Mouse (Mus musculus) limb, embryonic 14.5 days (tissue): ENCODE measurements at regions not wholly inside any gene's neighbourhood (a gene's known extent, or its start where the extent isn't known, plus 50 kb on each side); places are given as distances from the start of the nearest gene placed in this dataset.
A peak's percentile ranks its signal among the peaks of the same experiment; 100 is the strongest.

ENCODE experiments used
- ATAC-seq: fragments of 200-750 bp; cut with Nextera tagmentation; 2 replicates; pipeline ENCODE4 v1.8.0; 2017; ENCODE audit warnings: low read depth, moderate number of reproducible peaks, moderate TSS enrichment; ENCODE audit not compliant: low FRiP score
- DNase-seq: peaks from one replicate; pipeline ENCODE4 v3.0.0-alpha.2; 2015; ENCODE audit warnings: low spot score
- H3K27ac ChIP-seq: fragments of 300-500 bp; sonication (generic); replicated peaks from 2 replicates; pipeline ENCODE4 v1.5.1; 2014; ENCODE audit warnings: low read depth, mild to moderate bottlenecking, low read length, moderate library complexity, mixed read lengths
- H3K27me3 ChIP-seq: fragments of 300-500 bp; sonication (generic); 2 replicates; pipeline ENCODE4 v1.6.1; 2014; ENCODE audit warnings: low read length, mixed read lengths; ENCODE audit not compliant: control insufficient read depth, insufficient read depth
- H3K36me3 ChIP-seq: fragments of 300-500 bp; sonication (generic); 2 replicates; pipeline ENCODE4 v1.6.1; 2014; ENCODE audit warnings: mild to moderate bottlenecking, low read length, moderate library complexity, mixed read lengths; ENCODE audit not compliant: control insufficient read depth, insufficient read depth
- H3K4me1 ChIP-seq: fragments of 300-500 bp; sonication (generic); 2 replicates; pipeline ENCODE4 v1.6.1; 2014; ENCODE audit warnings: antibody characterized with exemption, low read length, mixed read lengths; ENCODE audit not compliant: control insufficient read depth, insufficient read depth
- H3K4me2 ChIP-seq: fragments of 300-500 bp; sonication (generic); replicated peaks from 2 replicates; pipeline ENCODE4 v1.6.1; 2014; ENCODE audit warnings: low read depth, mild to moderate bottlenecking, low read length, moderate library complexity; ENCODE audit not compliant: severe bottlenecking
- H3K4me3 ChIP-seq: fragments of 300-500 bp; sonication (generic); replicated peaks from 2 replicates; pipeline ENCODE4 v1.5.1; 2014; ENCODE audit warnings: low read length
- H3K9ac ChIP-seq: fragments of 300-500 bp; sonication (generic); 2 replicates; pipeline ENCODE4 v1.6.1; 2014; ENCODE audit warnings: mild to moderate bottlenecking, low read depth, low read length, moderate library complexity; ENCODE audit not compliant: severe bottlenecking
- H3K9me3 ChIP-seq: fragments of 300-500 bp; sonication (generic); 2 replicates; pipeline ENCODE4 v1.6.1; 2016; ENCODE audit warnings: low read length; ENCODE audit not compliant: control insufficient read depth
- POLR2A ChIP-seq: fragments of 200-500 bp; IDR thresholded peaks from 2 replicates; pipeline ENCODE4 v1.8.0; 2012; ENCODE audit warnings: inconsistent platforms, mild to moderate bottlenecking, moderate library complexity, borderline replicate concordance; ENCODE audit not compliant: insufficient read depth, insufficient read length; ENCODE audit errors: extremely low read depth
- WGBS: fragments of 180-500 bp; shearing (Covaris S2); extraction: QIAGEN DNeasy Blood & Tissue Kit; methylation state at CpG from one replicate; pipeline ENCODE4 v1.1.7; 2014; 5-methylcytosine and 5-hydroxymethylcytosine counted together

DNA sequence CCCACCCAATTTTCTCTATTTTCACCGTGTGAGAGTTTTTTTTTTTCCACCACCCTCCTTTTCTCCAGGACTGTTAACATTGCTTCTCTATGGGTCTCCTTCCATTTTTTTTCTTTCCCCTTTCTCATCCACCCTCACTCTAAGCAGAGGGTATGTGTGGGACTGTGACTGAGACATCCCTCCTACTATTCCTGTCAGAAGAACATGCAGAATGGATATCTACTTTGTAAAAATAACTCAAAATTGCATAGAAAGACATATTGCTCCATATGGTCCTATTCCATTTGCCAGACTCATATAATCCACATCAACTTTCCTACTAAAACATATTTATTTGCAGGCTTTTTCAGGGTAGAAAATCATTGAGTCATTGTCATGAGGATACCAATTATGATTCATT is 135.3 kb upstream of the Pabpc4l start:
- Histone ChIP-seq H3K4me1 (no peaks in the 10 kb centered on the region), H3K36me3 (no peaks in the 10 kb centered on the region), H3K4me3 (no peak overlapping the region), H3K27ac (no peak overlapping the region), H3K9ac (no peak overlapping the region), H3K4me2 (no peak overlapping the region), H3K9me3 (no peaks in the 10 kb centered on the region), H3K27me3 (no peaks in the 10 kb centered on the region)
- no peak for DNase-seq
- ATAC-seq = no peak
- TF ChIP-seq POLR2A = no peak
- 86% methylated on average over 1 of the region's 1 CpGs for WGBS

DNA sequence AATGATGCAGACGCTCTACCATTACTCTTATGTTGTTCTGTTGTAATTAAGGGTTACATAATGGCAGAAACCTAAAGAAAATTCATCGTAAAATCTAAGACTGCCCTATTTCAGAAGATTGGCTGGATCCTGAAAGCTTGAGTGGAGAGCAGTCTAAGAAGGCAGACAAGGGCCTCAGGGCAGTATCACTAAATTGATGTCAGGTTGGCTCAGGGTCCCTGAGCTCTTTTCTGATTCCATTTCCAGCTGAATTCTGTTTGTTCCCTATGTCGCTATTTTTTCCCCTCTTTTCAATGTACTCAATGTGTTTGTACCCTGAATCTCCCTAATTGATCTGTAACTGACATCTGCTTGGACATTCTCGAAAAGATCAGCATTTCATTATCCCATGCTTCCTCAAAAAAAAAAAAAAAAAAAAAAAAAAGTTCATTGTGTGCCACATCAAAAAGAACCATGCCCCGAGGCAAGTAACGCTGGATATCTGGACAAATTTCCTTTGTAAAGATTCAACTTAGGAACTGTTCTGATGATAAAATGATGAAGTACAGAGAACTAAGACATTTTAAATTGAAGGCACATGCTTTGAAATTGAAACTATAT is 118.7 kb upstream of the Pabpc4l start:
- Histone ChIP-seq H3K9me3 (no peaks in the 10 kb centered on the region), H3K27me3 (no peaks in the 10 kb centered on the region), H3K36me3 (no peaks in the 10 kb centered on the region), H3K27ac (no peak overlapping the region), H3K4me1 (no peaks in the 10 kb centered on the region), H3K4me3 (no peak overlapping the region), H3K4me2 (no peak overlapping the region), H3K9ac (no peak overlapping the region)
- TF ChIP-seq POLR2A = no peak
- ATAC-seq = no peak
- 24% methylated on average over 6 of the region's 6 CpGs for WGBS
- DNase-seq = no peak

DNA sequence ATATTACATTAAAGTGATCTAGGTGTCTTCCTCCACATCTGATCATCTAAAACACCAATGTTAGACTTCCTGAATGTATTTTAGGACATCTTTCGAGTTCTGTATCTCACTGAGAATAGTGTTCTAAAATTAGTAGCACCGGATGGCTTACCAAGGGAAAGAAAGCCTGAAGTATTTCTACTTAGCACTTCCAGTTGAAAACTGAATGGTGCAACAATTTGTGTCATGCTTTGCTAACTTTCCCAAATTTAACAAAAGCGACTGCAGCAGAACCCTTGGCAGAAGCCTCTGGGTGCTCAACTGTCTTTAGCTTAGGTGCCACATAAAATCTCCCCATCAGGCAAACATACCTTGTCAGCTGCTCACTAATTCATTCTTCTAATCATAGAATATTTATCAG is 105.6 kb upstream of the Pabpc4l start:
- DNase-seq = no peak
- Histone ChIP-seq H3K4me2 (no peak overlapping the region), H3K36me3 (no peaks in the 10 kb centered on the region), H3K4me3 (no peak overlapping the region), H3K9ac (no peak overlapping the region), H3K4me1 (no peaks in the 10 kb centered on the region), H3K9me3 (no peaks in the 10 kb centered on the region), H3K27me3 (no peaks in the 10 kb centered on the region), H3K27ac (no peak overlapping the region)
- no peak for TF ChIP-seq POLR2A
- ATAC-seq = no peak
- 91% methylated on average over 3 of the region's 3 CpGs for WGBS

GRCm38 (mm10) chr3:46538660-46539059 is 90.6 kb upstream of the Pabpc4l start:
- Histone ChIP-seq H3K9me3 (no peaks in the 10 kb centered on the region), H3K9ac (no peak overlapping the region), H3K4me3 (no peak overlapping the region), H3K4me2 (no peak overlapping the region), H3K27me3 (no peaks in the 10 kb centered on the region), H3K36me3 (no peaks in the 10 kb centered on the region), H3K4me1 (no peaks in the 10 kb centered on the region), H3K27ac (no peak overlapping the region)
- no peak for DNase-seq
- no peak for TF ChIP-seq POLR2A
- WGBS = 93% methylated on average over 3 of the region's 3 CpGs
- ATAC-seq = no peak

DNA sequence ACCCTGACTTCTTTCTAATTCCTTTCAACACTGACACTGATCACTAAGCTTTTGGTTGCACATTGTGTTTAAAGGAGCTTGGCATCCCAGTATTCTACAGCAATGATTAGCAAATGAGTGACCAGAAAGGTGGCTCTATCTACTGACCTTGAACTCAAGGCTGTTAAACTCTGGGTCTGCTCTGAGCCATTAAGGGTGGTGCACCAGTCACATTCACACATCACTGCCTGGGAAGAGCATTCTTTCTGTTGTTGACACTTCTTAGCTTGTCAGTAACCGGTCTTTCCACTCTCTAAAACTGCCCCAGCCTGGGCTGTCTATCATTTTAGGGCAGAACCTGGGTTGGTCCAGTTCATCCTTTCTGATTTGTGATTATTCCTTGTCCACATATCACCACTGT is 63.1 kb upstream of the Pabpc4l start:
- WGBS = 81% methylated on average over 1 of the region's 1 CpGs
- no peak overlapping the region for H3K4me3 ChIP-seq
- no peaks in the 10 kb centered on the region for H3K9me3 ChIP-seq
- no peaks in the 10 kb centered on the region for H3K4me1 ChIP-seq
- no peak for TF ChIP-seq POLR2A
- no peaks in the 10 kb centered on the region for H3K36me3 ChIP-seq
- H3K27me3 ChIP-seq = no peaks in the 10 kb centered on the region
- no peak overlapping the region for H3K9ac ChIP-seq
- no peak overlapping the region for H3K27ac ChIP-seq
- ATAC-seq (no peak), DNase-seq (no peak)
- H3K4me2 ChIP-seq = no peak overlapping the region

GRCm38 (mm10) chr3:46503713-46504112 is 55.7 kb upstream of the Pabpc4l start:
- no peaks in the 10 kb centered on the region for H3K9me3 ChIP-seq
- no peak for TF ChIP-seq POLR2A
- no peak overlapping the region for H3K9ac ChIP-seq
- no peak overlapping the region for H3K4me3 ChIP-seq
- no peaks in the 10 kb centered on the region for H3K27me3 ChIP-seq
- no peaks in the 10 kb centered on the region for H3K4me1 ChIP-seq
- WGBS = 37% methylated on average over 3 of the region's 3 CpGs
- no peaks in the 10 kb centered on the region for H3K36me3 ChIP-seq
- H3K27ac ChIP-seq = no peak overlapping the region
- H3K4me2 ChIP-seq = no peak overlapping the region
- ATAC-seq = 0 out of 2 replicates have a peak, but pooled peaks have one; percentile 44
- peak; percentile 41 for DNase-seq
